Mouse (Mus musculus) midbrain, embryonic 16.5 days (tissue): ENCODE data around the gene Irak1. TPM values are rescaled to one million over a fixed set of nuclear protein-coding genes. Genes with fewer than 3 reads are reported as not detected.
A peak's percentile ranks its signal among the peaks of the same experiment; 100 is the strongest.

ENCODE experiments used
- ATAC-seq: fragments of 200-750 bp; cut with Nextera tagmentation; 2 replicates; pipeline ENCODE4 v1.8.0; 2017; ENCODE audit warnings: moderate TSS enrichment
- H3K27ac ChIP-seq: fragments of 300-500 bp; sonication (generic); 2 replicates; pipeline ENCODE4 v1.5.1; 2014; ENCODE audit warnings: mild to moderate bottlenecking, low read length, mixed read lengths
- H3K27me3 ChIP-seq: fragments of 300-500 bp; sonication (generic); 2 replicates; pipeline ENCODE4 v1.6.1; 2014; ENCODE audit warnings: low read depth, low read length, mixed read lengths; ENCODE audit not compliant: control insufficient read depth, insufficient read depth
- H3K36me3 ChIP-seq: fragments of 300-500 bp; sonication (generic); 2 replicates; pipeline ENCODE4 v1.6.1; 2014; ENCODE audit warnings: mild to moderate bottlenecking, low read length, moderate library complexity, mixed read lengths; ENCODE audit not compliant: control insufficient read depth, insufficient read depth
- H3K4me1 ChIP-seq: fragments of 300-500 bp; sonication (generic); 2 replicates; pipeline ENCODE4 v1.6.1; 2014; ENCODE audit warnings: mild to moderate bottlenecking, low read length, mixed read lengths; ENCODE audit not compliant: control insufficient read depth, insufficient read depth
- H3K4me2 ChIP-seq: fragments of 300-500 bp; sonication (generic); 2 replicates; pipeline ENCODE4 v1.6.1; 2014; ENCODE audit warnings: mild to moderate bottlenecking, low read length, mixed read lengths
- H3K4me3 ChIP-seq: fragments of 300-500 bp; sonication (generic); 2 replicates; pipeline ENCODE4 v1.5.1; 2014; ENCODE audit warnings: low read depth, mild to moderate bottlenecking, low read length, moderate library complexity, mixed read lengths
- H3K9ac ChIP-seq: fragments of 300-500 bp; sonication (generic); 2 replicates; pipeline ENCODE4 v1.6.1; 2014; ENCODE audit warnings: low read depth, low read length, mixed read lengths
- H3K9me3 ChIP-seq: fragments of 300-500 bp; sonication (generic); replicated peaks from 2 replicates; pipeline ENCODE4 v1.6.1; 2014; ENCODE audit warnings: mild to moderate bottlenecking, low read length, mixed read lengths; ENCODE audit not compliant: control insufficient read depth, poor library complexity, severe bottlenecking
- WGBS: fragments of 180-500 bp; shearing (Covaris S2); extraction: QIAGEN DNeasy Blood & Tissue Kit; methylation state at CpG from one replicate; pipeline ENCODE4 v1.1.7; 2014; 5-methylcytosine and 5-hydroxymethylcytosine counted together
- polyA plus RNA-seq: library from polyadenylated mRNA; unstranded; fragments of >200 nt; fragmentation: Nextera tagmentation; extraction: Ambion mirVana; gene quantifications from 2 replicates; pipeline ENCODE4 v1.2.1, GENCODE M21; 2015

Irak1 gene
- polyA plus RNA-seq, 1 experiment from 2014 or later, result 38.8 TPM

DNA sequence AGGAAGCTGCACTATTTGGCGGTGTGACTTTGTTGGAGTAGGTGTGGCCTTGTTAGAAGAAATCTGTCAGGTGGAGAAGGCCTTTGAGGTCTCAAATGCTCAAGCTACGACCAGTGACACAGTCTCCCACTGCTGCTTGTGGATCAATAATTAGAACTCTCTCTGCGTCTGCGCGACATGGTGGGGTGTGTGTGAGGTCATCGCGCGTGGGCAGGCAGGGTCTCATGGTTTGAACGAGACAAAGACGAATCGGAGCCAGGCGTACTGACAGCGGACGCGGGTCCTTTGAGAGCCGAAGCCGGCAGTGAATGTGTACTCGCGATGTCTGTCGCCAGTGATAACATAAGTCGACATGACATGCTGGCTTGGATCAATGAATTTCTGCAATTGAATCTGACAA is 17.3 kb downstream of the Irak1 start:
- no peaks in the 10 kb centered on the region for H3K4me1 ChIP-seq
- no peaks in the 10 kb centered on the region for H3K9me3 ChIP-seq
- H3K4me3 ChIP-seq, result no peak overlapping the region
- H3K27me3 ChIP-seq, result no peaks in the 10 kb centered on the region
- ATAC-seq, result no peak
- no peak overlapping the region for H3K27ac ChIP-seq
- H3K9ac ChIP-seq, result no peak overlapping the region
- 70% methylated on average over 21 of the region's 21 CpGs for WGBS
- H3K4me2 ChIP-seq, result no peak overlapping the region
- no peaks in the 10 kb centered on the region for H3K36me3 ChIP-seq

GRCm38 (mm10) chrX:74003644-74004043 is 20.1 kb downstream of the Irak1 start:
- Histone ChIP-seq H3K4me1 (peaks cover 3% of the 10 kb centered on the region), H3K36me3 (no peaks in the 10 kb centered on the region), H3K27ac (no peak overlapping the region), H3K27me3 (no peaks in the 10 kb centered on the region), H3K9ac (no peak overlapping the region), H3K9me3 (no peaks in the 10 kb centered on the region), H3K4me2 (no peak overlapping the region), H3K4me3 (no peak overlapping the region)
- ATAC-seq, result no peak
- 61% methylated on average over 2 of the region's 2 CpGs for WGBS

DNA sequence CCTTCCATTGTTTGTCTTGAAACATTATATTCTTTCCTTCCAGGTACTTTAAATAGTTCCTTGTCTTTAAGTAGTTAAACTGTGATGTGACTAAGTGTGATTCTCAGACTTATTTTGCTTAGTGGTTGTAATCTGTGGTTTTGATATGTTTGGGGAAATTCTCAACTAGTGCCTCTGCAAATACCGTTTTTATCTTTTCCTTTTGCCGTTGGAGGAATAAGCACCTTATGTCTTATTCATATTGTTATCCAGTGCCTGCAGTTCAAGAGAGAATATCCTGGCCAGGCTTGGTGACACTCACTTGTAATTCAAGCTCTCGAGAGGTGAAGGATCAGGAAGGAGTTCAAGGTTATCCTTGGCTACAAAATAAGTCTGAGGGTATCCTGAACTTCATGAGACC is 22.7 kb downstream of the Irak1 start:
- Histone ChIP-seq H3K4me1 (peaks cover 5% of the 10 kb centered on the region), H3K4me2 (no peak overlapping the region), H3K9me3 (no peaks in the 10 kb centered on the region), H3K27me3 (no peaks in the 10 kb centered on the region), H3K27ac (no peak overlapping the region), H3K9ac (no peak overlapping the region), H3K36me3 (no peaks in the 10 kb centered on the region), H3K4me3 (no peak overlapping the region)
- 87% methylated on average over 3 of the region's 3 CpGs for WGBS
- ATAC-seq, result no peak

- Histone ChIP-seq H3K4me1 (peaks cover 5% of the 10 kb centered on the region), H3K9ac (no peak overlapping the region), H3K4me2 (peak overlapping the region; percentile 23; the same call in 1 of the 2 replicates), H3K27me3 (no peaks in the 10 kb centered on the region), H3K27ac (peak overlapping the region; percentile 74), H3K36me3 (no peaks in the 10 kb centered on the region), H3K4me3 (no peak overlapping the region), H3K9me3 (no peaks in the 10 kb centered on the region)
- ATAC-seq, result peak; percentile 93
- 23% methylated on average over 8 of the region's 8 CpGs for WGBS
Measured at GRCm38 (mm10) chrX:73998911-73999869, 24.5 kb downstream of the Irak1 start.

GRCm38 (mm10) chrX:73977783-73978182 is 45.9 kb downstream of the Irak1 start:
- H3K36me3 ChIP-seq, result no peaks in the 10 kb centered on the region
- H3K4me2 ChIP-seq, result no peak overlapping the region
- no peak overlapping the region for H3K4me3 ChIP-seq
- H3K4me1 ChIP-seq, result no peaks in the 10 kb centered on the region
- H3K27me3 ChIP-seq, result no peaks in the 10 kb centered on the region
- no peak overlapping the region for H3K27ac ChIP-seq
- 100% methylated on average over 1 of the region's 1 CpGs for WGBS
- ATAC-seq, result no peak
- no peak overlapping the region for H3K9ac ChIP-seq
- H3K9me3 ChIP-seq, result no peaks in the 10 kb centered on the region

DNA sequence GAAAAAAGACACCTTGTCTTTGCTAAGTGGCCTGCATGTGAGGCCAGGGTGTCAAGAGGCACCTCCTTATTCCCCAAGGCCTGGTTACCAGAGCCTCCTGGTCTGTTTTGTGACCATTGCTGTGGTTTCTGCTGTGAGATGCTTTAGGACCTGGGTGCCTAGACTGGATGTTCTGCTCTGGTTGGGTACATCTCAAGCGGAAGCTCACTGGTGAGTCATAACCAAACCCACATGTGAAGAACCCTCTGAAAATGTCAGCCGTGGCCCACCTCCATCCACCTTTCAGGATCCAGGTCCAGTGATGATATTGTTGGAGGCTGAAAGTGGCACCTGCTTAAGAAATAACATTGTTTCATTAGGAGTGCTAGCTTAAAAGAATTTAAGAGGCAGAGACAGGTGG is 47.4 kb downstream of the Irak1 start:
- 92% methylated on average over 2 of the region's 2 CpGs for WGBS
- H3K36me3 ChIP-seq, result no peaks in the 10 kb centered on the region
- H3K9ac ChIP-seq, result no peak overlapping the region
- H3K27me3 ChIP-seq, result no peaks in the 10 kb centered on the region
- no peaks in the 10 kb centered on the region for H3K4me1 ChIP-seq
- H3K27ac ChIP-seq, result no peak overlapping the region
- H3K9me3 ChIP-seq, result no peaks in the 10 kb centered on the region
- H3K4me2 ChIP-seq, result no peak overlapping the region
- ATAC-seq, result no peak
- H3K4me3 ChIP-seq, result no peak overlapping the region

DNA sequence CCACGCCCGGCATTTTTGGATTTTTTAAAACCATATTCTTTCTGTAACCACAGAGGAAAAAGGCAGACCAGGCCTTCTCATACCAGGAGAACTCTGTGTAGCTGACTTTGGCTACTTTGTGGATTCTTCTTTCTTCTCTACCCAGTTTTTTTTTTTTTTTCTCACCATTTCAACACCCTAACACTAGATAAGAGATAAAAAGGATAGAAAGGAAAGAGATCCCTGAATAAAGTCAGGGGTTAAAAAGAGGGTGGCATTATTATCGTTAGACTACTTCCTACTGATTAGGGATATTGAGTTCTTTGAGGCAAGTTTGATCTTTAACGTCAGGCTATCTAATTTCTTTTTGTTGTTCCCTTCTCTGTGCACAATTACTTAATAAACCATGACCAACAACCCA is 50.9 kb downstream of the Irak1 start:
- WGBS, result 79% methylated on average over 4 of the region's 4 CpGs
- Histone ChIP-seq H3K9ac (no peak overlapping the region), H3K4me3 (no peak overlapping the region), H3K4me1 (peaks cover 3% of the 10 kb centered on the region), H3K4me2 (no peak overlapping the region), H3K27ac (no peak overlapping the region), H3K36me3 (no peaks in the 10 kb centered on the region), H3K9me3 (no peaks in the 10 kb centered on the region), H3K27me3 (no peaks in the 10 kb centered on the region)
- ATAC-seq, result no peak

- Histone ChIP-seq H3K4me1 (peaks cover 3% of the 10 kb centered on the region), H3K9ac (no peak overlapping the region), H3K4me3 (no peak overlapping the region), H3K9me3 (no peaks in the 10 kb centered on the region), H3K27ac (no peak overlapping the region), H3K36me3 (no peaks in the 10 kb centered on the region), H3K27me3 (no peaks in the 10 kb centered on the region), H3K4me2 (no peak overlapping the region)
- ATAC-seq, result no peak
Measured at GRCm38 (mm10) chrX:73970781-73971180, 52.9 kb downstream of the Irak1 start.

- Histone ChIP-seq H3K4me3 (no peak overlapping the region), H3K4me1 (peaks cover 3% of the 10 kb centered on the region), H3K4me2 (no peak overlapping the region), H3K9me3 (no peaks in the 10 kb centered on the region), H3K9ac (no peak overlapping the region), H3K27ac (no peak overlapping the region), H3K27me3 (no peaks in the 10 kb centered on the region), H3K36me3 (no peaks in the 10 kb centered on the region)
- ATAC-seq, result no peak
- 98% methylated on average over 2 of the region's 2 CpGs for WGBS
Measured at GRCm38 (mm10) chrX:73969729-73970128, 54.0 kb downstream of the Irak1 start.
